Mouse (Mus musculus): Measurements from ENCODE around the gene Olfr370. TPM values are rescaled to one million over a fixed set of nuclear protein-coding genes. Genes with fewer than 3 reads are reported as not detected.

Olfr370 gene
- total and polyA plus RNA-seq, 3 experiments, result not detected

DNA sequence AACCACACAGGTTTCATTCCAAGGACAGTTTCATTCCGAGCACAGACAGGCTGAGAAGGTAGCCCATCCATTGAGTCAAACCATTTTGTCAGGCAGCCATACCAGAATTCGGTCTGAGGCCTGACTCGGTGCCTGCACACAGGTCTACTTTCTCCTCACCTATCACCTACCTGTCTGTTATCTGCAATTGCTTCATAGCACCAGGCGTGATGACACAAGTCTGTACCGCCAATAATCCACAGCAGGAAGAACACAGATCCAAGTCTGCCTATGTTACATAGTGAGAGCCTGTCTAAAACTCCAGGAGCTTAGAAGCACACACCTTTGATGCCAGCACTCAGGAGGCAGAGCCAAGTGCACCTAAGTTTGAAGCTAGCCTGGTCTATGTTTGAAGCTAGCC, 53.3 kb downstream of the Olfr370 start:
- no peak for DNase-seq (ENCODE audit: extremely low read depth)
- Histone ChIP-seq H3K79me2 (replicated peaks; ENCODE audit: control insufficient read depth, extremely low read depth, insufficient read depth, poor library complexity, severe bottlenecking) (peaks cover 36% of the 10 kb centered on the region), H3K4me3 (replicated peaks in 1 of 3; ENCODE audit: low read depth in 2 of 3, low read length in 2 of 3, poor library complexity in 1 of 3) (no peak overlapping the region), H3K4me1 (ENCODE audit: control insufficient read depth in 1 of 2, insufficient read depth in 2 of 2) (peaks cover 5 to 22% of the 10 kb centered on the region in 2 experiments; a peak in 3 of 4 replicates), H3K27ac (ENCODE audit: insufficient read depth, low read depth) (no peak overlapping the region), H3K4me2 (ENCODE audit: insufficient read depth, low read depth, poor library complexity, severe bottlenecking) (no peak overlapping the region), H3K9me3 (replicated peaks; ENCODE audit: low read length) (peaks cover 6% of the 10 kb centered on the region), H3K9ac (ENCODE audit: insufficient read depth, low read depth) (no peak overlapping the region), H3K27me3 (replicated peaks) (no peaks in the 10 kb centered on the region), H3K36me3 (replicated peaks in 1 of 2; ENCODE audit: control insufficient read depth in 1 of 2, insufficient read depth in 1 of 2, low read length in 1 of 2) (peaks cover 19 to 78% of the 10 kb centered on the region in 2 experiments)
- TF ChIP-seq NRF1 (IDR thresholded peaks at IDR 0.05; ENCODE audit: low read depth, low read length), result no peak
- no peak for TF ChIP-seq TBP (conservative IDR thresholded peaks at IDR 0.05; ENCODE audit: low read depth, low read length)
- no peak for TF ChIP-seq RAD21 (IDR thresholded peaks at IDR 0.05; ENCODE audit: low read depth, low read length)
- no peak for TF ChIP-seq PAX5 (IDR thresholded peaks at IDR 0.05; ENCODE audit: low read length)
- TF ChIP-seq GABPA (IDR thresholded peaks at IDR 0.05; ENCODE audit: insufficient replicate concordance, low read depth, low read length), result no peak
- TF ChIP-seq USF2 (conservative IDR thresholded peaks at IDR 0.05; ENCODE audit: low read depth, low read length), result no peak
- TF ChIP-seq SIN3A (IDR thresholded peaks at IDR 0.05; ENCODE audit: low read length), result no peak
- no peak for TF ChIP-seq IRF4 (IDR thresholded peaks at IDR 0.05; ENCODE audit: low read depth, low read length)
- TF ChIP-seq POLR2AphosphoS2 (IDR thresholded peaks at IDR 0.05; ENCODE audit: low read depth, low read length), result no peak
- TF ChIP-seq KAT2A (IDR thresholded peaks at IDR 0.05; ENCODE audit: insufficient replicate concordance, low read length), result no peak
- no peak for TF ChIP-seq RCOR1 (conservative IDR thresholded peaks at IDR 0.05; ENCODE audit: low read depth, low read length)
- no peak for TF ChIP-seq POLR2A (IDR thresholded peaks at IDR 0.05; ENCODE audit: low read depth, low read length)
- TF ChIP-seq SMC3 (IDR thresholded peaks at IDR 0.05; ENCODE audit: low read depth, low read length), result no peak
- no peak for TF ChIP-seq UBTF (IDR thresholded peaks at IDR 0.05; ENCODE audit: low read depth, low read length)
- TF ChIP-seq E2F4 (IDR thresholded peaks at IDR 0.05; ENCODE audit: insufficient replicate concordance, low read depth, low read length), result no peak
- no peak for TF ChIP-seq NELFE (IDR thresholded peaks at IDR 0.05; ENCODE audit: low read depth, low read length)
- TF ChIP-seq MEF2A (IDR thresholded peaks at IDR 0.05; ENCODE audit: borderline replicate concordance, low read depth, low read length), result no peak
- TF ChIP-seq MAFK (IDR thresholded peaks at IDR 0.05; ENCODE audit: insufficient replicate concordance, low read length), result no peak
- no peak for TF ChIP-seq CTCF (conservative IDR thresholded peaks at IDR 0.05 in 1 of 2, IDR thresholded peaks at IDR 0.05 in 1 of 2; ENCODE audit: low read depth in 2 of 2, low read length in 2 of 2)
- no peak for TF ChIP-seq MAZ (IDR thresholded peaks at IDR 0.05; ENCODE audit: low read depth, low read length)
- dilution Hi-C loops (cut with MboI; ENCODE audit: extremely low pct_ligation_motif_present, extremely low pct_unique_long_range_greater_than_20kb, low sequenced_read_pairs), result no loop called here
- in situ Hi-C loops (cut with MboI; ENCODE audit: low pct_ligation_motif_present, low pct_unique_long_range_greater_than_20kb, low sequenced_read_pairs), result no loop called here

DNA sequence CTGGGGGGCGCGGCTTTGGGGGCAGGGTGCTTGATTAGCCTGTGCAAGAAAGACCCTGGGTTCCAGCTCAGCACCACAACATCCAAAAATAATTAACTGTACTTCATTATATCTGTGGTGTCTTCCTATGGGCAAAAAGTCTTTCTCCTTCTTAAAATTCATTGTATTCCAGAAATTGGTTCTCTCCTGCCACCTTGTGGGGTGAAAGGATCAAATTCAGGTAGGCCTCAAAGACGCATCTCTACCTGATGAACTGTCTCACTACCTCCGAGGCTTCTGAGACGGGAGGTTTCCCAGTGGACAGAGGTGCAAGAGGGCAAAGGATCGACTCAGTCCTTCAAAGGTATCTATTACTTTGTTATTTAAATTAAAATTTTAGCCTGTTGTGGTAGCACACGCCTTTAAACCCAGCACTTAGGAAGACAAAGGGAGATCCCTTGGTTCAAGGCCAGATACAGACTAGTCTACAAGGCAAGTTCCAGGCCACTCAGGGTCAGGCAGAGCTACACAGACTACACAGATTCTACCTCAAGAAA, 55.0 kb downstream of the Olfr370 start:
- no peak overlapping the region for H3K27ac ChIP-seq (ENCODE audit: insufficient read depth, low read depth)
- H3K9ac ChIP-seq (ENCODE audit: insufficient read depth, low read depth), result no peak overlapping the region

More for the DNA sequence above, 55.0 kb downstream of the Olfr370 start:
- Histone ChIP-seq H3K9me3 (replicated peaks; ENCODE audit: low read length) (no peaks in the 10 kb centered on the region), H3K4me2 (ENCODE audit: insufficient read depth, low read depth, poor library complexity, severe bottlenecking) (no peak overlapping the region), H3K36me3 (replicated peaks in 1 of 2; ENCODE audit: control insufficient read depth in 1 of 2, insufficient read depth in 1 of 2, low read length in 1 of 2) (peaks cover 13 to 63% of the 10 kb centered on the region in 2 experiments), H3K4me1 (ENCODE audit: control insufficient read depth in 1 of 2, insufficient read depth in 2 of 2) (peaks cover 4 to 22% of the 10 kb centered on the region in 2 experiments; a peak in 3 of 4 replicates), H3K27me3 (replicated peaks) (no peaks in the 10 kb centered on the region), H3K4me3 (replicated peaks in 1 of 3; ENCODE audit: low read depth in 2 of 3, low read length in 2 of 3, poor library complexity in 1 of 3) (no peak overlapping the region), H3K79me2 (replicated peaks; ENCODE audit: control insufficient read depth, extremely low read depth, insufficient read depth, poor library complexity, severe bottlenecking) (peaks cover 37% of the 10 kb centered on the region)
- dilution Hi-C loops (cut with MboI; ENCODE audit: extremely low pct_ligation_motif_present, extremely low pct_unique_long_range_greater_than_20kb, low sequenced_read_pairs) (no loop called here), in situ Hi-C loops (cut with MboI; ENCODE audit: low pct_ligation_motif_present, low pct_unique_long_range_greater_than_20kb, low sequenced_read_pairs) (no loop called here)
- no peak for DNase-seq (ENCODE audit: extremely low read depth)
- TF ChIP-seq SMC3 (IDR thresholded peaks at IDR 0.05; ENCODE audit: low read depth, low read length), result peak; percentile 34; the same call in 1 of the 2 replicates
- no peak for TF ChIP-seq MAZ (IDR thresholded peaks at IDR 0.05; ENCODE audit: low read depth, low read length)
- peak in 1 of 2 experiments; percentile 61; a peak in 2 of 4 replicates for TF ChIP-seq CTCF (conservative IDR thresholded peaks at IDR 0.05 in 1 of 2, IDR thresholded peaks at IDR 0.05 in 1 of 2; ENCODE audit: low read depth in 2 of 2, low read length in 2 of 2)
- no peak for TF ChIP-seq KAT2A (IDR thresholded peaks at IDR 0.05; ENCODE audit: insufficient replicate concordance, low read length)
- no peak for TF ChIP-seq MAX (IDR thresholded peaks at IDR 0.05; ENCODE audit: low read length)
- no peak for TF ChIP-seq MAFK (IDR thresholded peaks at IDR 0.05; ENCODE audit: insufficient replicate concordance, low read length)
- TF ChIP-seq RAD21 (IDR thresholded peaks at IDR 0.05; ENCODE audit: low read depth, low read length), result peak; percentile 65

Data from CH12.LX (cell line).